Mouse (Mus musculus) cerebellum, adult 11 months (tissue): ENCODE results near the gene Tas2r114.

Experiments
- DNase-seq: peaks from one replicate; pipeline ENCODE4 v3.0.0; 2022

Tas2r114 gene

DNA sequence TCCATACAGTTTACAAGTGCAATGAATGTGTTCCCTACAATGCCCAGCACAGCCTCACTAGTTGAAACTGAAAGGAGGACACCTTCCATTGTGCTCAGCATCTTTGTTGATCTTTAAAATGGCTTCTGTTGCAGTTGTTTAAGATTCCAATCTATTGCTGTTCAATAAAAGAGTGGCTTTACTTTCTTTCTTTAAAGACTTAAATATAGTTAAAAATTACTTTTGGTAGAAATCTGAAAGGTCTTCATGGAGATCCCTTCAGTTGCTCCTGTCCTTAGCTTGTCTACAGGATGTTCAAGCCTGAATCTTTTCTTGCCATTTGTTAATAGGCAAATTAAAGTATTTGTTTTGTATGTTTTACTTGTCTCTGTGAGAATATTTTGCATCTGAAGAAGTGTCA lies at the start of gene Tas2r114:
Gene Tas2r114, minus strand, starts transcription at position 101 of the 400 bp plus-strand sequence.
- no peak for DNase-seq

DNA sequence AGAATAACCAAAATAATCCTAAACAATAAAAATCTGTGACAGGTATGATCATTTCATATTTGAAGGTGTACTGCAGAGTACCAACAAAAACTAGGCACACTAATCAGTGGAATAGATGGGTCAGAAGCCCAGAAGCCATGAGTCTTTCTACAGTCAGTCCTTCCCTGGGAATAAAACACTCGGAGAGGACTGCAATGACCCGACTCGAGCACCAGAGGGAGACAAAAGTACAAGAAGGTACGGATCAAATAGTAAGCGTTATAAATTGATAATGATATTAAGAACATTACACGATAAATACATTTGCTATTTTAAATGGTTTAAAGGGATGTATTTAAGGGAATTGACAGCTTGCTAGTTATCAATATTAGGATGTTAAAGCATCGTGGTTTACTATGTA lies 22.9 kb upstream of the Tas2r114 start:
- DNase-seq, result no peak

DNA sequence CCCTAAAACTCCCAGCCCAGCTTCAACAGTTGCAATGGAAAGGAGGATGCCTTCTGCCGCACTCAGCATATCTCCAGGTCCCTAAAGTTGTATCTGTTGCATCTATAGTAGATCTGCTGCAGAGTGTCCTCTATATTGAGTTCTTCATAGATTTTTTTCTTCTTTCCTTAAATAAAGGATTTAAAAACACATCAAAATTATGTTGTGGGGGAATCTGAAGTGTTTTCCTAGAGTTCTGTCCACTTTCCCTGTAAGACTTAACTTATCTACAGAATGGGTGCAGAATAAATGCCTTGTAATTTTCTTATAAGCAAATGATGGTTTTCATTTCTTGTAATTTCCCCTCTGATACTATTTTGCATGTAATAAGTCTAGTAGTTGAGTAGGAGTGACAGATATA lies 2.5 kb downstream of the Tas2r114 start, which contains the start of gene Tas2r105:
Gene Tas2r105, minus strand, starts transcription at position 101 of the 400 bp plus-strand sequence.
- DNase-seq, result no peak

DNA sequence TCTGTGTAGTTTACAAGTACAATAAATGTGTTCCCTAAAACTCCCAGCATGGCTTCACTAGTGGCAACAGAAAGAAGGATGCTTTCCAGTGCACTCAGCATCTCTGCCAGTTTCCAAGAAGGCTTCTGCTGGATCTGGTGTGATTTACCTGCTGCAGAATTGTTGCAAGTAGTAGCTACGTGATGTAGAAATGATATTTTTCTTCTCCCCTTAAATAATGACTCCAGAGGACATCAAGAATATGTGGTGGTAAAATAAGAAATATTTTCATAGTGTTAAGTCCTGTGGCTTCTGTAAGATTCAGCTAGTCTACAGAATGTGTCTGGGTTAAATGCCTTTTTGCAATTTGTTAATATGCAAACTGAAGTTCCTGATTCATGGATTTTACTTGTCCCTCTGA lies 4.2 kb downstream of the Tas2r114 start, which contains the start of gene Tas2r104:
Gene Tas2r104, minus strand, starts transcription at position 101 of the 400 bp plus-strand sequence.
- DNase-seq, result no peak

DNA sequence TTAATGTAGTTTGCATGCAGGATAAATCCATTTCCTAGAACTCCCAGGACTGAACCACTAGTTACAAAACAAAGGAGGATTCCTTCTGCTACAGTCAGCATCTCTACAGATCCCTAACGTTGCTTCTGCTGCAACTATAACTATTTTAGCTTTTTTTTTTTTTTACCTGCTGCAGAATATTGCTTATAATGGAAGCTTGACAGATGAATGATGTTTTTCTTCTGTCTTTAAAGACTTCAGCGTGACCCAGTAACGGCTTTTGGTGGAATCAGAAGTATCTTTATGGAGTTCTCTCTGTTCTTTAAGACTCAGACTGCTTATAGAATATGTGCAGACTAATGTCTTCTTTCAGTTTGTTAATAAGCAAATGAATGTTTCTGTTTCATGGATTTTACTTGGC lies 11.1 kb downstream of the Tas2r114 start, which contains the start of gene Tas2r106:
Gene Tas2r106, minus strand, starts transcription at position 101 of the 400 bp plus-strand sequence.
- DNase-seq, result no peak

DNA sequence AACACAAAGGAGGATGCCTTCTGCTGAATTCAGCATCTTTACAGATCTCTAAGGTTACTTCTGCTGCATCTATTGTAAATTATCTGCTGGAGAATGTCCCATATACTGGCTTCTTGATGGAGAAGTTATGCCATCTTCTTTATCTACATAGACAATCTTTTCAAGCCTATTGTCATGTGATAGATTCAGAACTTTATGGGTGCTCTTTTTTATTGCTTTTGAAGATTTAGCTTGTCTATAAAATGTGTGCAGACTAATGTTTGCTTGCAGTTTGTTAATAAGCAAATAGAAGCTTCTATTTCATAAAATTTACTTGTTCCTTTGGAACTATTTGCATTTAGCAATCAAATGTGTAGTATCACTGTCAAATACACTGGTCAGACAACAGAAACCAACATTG lies 29.8 kb downstream of the Tas2r114 start, which contains the start of gene Tas2r107:
Gene Tas2r107, minus strand, starts transcription at position 101 of the 400 bp plus-strand sequence.
- DNase-seq, result no peak
